Mouse (Mus musculus): ENCODE results near the gene Grid1.

Grid1 gene

GRCm38 (mm10) chr14:34819919-34820652, at the start of gene Grid1:
Grid1 (plus strand) TSS chr14:34820108.
- DNase-seq = peak in 1 of 2 experiments; percentile 20

GRCm38 (mm10) chr14:34770467-34770866, 49.4 kb upstream of the Grid1 start:
- no peak for DNase-seq

GRCm38 (mm10) chr14:34771601-34772000, 48.3 kb upstream of the Grid1 start:
- no peak for DNase-seq

- DNase-seq = no peak
Observed at GRCm38 (mm10) chr14:34772132-34772531, 47.8 kb upstream of the Grid1 start.

DNA sequence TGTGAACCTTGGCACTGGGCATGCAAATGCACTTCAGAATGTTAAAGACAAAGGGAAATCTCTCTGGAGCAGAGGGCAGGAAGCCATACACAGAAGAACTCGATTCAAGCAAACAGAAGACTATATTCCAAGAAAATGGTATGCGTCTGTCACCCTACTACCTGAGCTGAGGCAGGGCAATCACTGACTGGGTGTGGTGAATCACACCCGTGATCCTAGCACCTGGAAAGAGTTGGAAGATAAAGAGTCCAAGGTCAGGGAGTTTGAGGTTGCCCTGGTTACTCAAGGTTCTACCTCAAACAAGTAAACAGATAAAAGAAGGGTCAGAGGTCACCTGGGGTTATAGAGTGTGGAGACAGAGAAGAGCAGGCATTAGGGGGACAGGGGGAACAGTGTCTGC, 46.2 kb upstream of the Grid1 start:
- no peak for DNase-seq

- DNase-seq = no peak
Observed at GRCm38 (mm10) chr14:34774231-34774630, 45.7 kb upstream of the Grid1 start.

GRCm38 (mm10) chr14:34776719-34777385, 43.1 kb upstream of the Grid1 start:
- DNase-seq = no peak

- DNase-seq = peak; percentile 21 to 54
Observed at GRCm38 (mm10) chr14:34777810-34778209, 42.1 kb upstream of the Grid1 start.

DNA sequence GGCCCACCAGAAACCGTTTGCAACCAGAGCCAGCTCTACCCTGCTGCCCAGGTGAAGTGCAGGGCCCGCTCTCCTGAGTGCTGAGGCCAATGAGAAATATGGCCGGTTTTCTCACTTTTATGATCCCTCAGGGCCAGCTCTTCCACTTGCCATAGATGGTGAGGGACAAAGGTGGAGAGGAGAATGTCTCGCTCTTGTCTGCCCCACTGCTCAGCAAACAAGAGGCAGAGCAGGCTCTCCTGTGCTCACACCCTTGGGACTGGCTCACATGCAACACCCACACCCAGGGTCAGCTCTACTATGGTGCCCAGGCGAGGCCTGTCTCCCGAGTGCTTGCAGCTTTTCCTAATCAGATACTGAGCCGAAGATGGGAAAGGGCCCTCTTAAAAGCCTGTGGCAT, 41.1 kb upstream of the Grid1 start:
- DNase-seq = no peak

DNA sequence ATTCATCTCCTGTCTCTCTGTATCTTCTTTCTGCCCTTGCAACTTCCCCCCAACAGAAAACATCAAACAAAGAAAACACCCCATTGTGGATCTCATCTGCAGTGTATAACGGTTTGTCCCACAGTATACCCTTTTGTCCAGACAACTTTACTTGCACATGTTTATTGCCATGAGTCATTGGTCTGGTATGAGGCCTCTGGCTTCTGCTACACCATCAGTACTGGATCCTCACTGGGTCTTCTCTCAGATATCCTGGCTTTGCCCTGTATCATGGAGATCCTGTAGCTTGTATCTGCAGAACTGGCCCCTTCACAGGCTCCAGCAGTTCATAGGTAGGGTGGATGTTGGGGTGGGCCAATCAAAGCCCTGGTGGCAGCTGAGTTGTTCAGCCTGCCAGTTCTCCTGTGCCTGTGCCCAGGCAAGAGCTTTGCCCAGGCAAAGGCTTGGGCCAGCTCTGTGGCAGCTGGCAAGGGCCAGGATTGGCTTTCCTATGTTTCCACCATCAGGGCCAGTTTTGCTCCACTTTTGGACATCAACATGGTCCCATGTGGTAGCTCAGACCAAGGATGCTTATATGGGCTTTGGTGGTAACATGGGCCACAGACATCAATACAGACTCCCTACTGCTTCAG, 26.4 kb upstream of the Grid1 start:
- no peak for DNase-seq

- DNase-seq = peak; percentile 74 to 79
Observed at GRCm38 (mm10) chr14:34810763-34811489, 9.0 kb upstream of the Grid1 start.

DNA sequence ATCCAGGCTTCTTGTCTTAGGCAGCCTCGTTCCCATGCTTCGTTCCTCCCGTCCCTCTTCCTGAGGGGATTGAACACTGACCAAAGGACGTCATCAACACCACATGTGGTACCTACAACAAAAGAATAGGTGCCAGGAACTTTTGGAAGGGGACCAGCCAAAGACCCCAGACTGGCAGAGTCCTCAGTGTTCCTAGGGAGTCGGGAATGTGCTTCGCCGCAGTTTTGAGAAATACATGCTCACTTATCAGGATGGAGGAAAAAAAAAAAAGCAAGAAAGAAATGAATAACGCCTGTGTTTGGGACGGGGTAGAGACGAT, 8.5 kb upstream of the Grid1 start:
- DNase-seq = no peak

GRCm38 (mm10) chr14:34816301-34816700, 3.6 kb upstream of the Grid1 start:
- DNase-seq = no peak

- DNase-seq = no peak
Observed at GRCm38 (mm10) chr14:34818387-34818980, 1.4 kb upstream of the Grid1 start.

DNA sequence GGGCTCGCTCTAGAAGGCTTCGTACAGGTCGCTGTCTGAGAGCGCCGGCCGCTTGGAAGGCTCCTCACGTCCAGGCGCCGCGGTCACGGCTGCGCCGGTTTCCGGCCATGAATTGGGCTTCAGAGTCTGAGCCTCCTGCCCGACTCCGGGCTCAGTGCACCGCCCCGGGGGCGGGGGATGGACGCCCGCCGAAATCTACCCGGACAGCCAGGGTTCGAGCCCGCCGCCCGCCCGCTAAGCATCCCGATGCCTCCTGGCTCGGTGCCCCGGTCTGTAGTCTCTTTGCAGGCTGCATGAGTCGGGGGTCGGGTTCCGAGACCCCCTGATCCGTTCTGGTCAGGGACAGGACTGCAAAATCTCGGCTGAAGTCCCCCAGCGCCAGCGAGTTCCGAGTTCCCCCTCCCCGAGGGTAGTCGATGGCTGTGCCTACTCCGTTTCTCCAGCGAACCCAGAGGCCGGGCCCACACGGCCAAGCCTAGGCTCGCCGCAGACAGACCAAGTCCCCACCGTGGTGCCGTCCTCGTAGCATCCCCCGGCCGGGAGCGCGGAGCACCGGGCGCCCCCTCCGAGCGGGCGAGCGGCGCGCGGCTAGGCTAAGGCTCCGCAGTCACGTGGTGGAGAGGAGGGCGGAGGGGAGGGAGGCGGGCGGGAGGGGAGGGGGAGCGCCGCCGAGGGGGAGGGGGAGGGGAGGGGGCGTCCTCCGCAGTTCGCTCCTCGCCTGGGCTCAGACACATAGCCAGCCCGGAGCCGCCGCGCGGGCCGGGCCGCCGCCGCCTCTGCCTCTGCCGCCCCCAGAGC, 588 bp upstream of the Grid1 start:
- peak in 1 of 2 experiments; percentile 21 for DNase-seq

DNA sequence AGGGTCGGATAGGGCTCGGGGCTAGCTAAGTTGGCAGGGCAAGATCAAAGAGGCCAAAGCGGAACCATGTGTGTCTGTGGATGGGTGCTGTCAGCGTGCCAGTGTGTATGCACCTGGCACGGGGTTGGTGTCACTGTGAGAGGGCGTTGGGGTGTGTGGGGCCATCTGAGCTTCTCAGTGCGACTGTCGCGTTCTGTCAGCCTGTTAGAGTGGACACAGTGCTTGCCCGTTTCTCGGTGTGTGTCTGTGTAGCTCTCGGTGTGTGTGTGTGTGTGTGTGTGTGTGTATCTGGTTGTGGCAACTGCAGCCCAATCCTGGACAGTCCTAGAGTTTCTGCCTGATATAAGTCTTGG, 721 bp downstream of the Grid1 start:
- DNase-seq = no peak

- no peak for DNase-seq
Observed at GRCm38 (mm10) chr14:34821131-34821790, 1.4 kb downstream of the Grid1 start.

DNA sequence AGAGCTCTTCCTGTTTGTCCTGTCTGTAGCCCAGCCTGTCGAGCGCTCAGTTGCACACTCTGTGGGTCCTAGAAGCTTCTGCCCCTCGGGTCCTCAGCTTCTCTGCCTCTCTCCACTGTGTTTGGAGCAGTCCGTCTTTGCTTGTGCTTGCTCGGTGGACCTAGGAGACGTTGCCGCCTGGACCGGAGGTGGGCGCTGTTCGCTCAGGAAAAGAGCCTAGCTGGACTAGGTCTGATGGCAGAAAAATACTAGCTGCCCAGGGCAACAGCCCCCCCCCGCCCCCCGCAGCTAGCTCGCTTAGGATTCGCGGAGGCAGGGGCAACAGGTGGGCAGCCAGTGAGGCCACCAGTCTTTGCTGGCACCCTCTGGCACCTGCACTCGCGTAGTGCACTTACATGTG, 3.2 kb downstream of the Grid1 start:
- peak; percentile 53 to 57 for DNase-seq

GRCm38 (mm10) chr14:34824186-34824585, 4.3 kb downstream of the Grid1 start:
- no peak for DNase-seq

DNA sequence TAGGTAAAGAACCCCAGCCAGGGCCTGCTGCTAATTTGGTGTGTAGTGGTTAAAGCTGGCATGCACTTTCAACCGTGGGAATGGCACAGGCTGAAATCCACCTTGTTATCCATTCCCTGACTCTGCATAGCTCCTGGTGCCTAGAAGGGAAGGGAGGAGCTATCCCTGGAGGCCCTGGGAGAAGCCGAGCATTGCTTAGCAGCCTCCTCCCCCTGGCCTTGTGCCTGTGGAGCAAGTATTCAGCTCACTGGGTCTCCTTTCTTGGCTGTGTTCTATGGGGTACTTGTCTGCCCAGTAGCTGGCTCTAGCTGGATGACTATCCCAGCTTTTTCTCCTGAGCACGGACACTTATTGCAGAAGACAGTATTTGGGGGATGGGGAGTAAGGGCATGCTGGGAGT, 6.0 kb downstream of the Grid1 start:
- DNase-seq = no peak

DNA sequence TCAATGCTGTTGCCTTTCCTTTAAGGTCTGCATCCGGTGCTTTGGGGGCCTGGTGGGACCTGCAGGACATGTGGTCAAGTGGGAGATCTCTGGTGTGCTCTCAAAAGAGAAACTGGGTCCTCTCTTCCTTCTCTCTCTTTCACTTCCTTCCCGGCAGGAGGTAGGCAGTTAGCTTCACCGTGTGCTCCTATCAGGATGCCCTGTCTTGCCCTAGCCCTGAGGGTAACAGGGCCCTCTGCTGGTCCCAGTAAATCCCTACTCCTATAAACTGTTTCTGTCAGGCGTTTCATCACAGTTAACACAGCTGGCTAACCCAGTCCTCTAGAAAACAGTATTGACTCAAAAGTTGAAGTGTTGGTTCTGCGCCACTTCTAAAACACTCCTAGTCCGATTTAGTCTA, 9.9 kb downstream of the Grid1 start:
- DNase-seq = no peak

GRCm38 (mm10) chr14:34837145-34837544, 17.2 kb downstream of the Grid1 start:
- no peak for DNase-seq
